Mouse (Mus musculus) ovary, postnatal 36 days (tissue): ENCODE data around the gene Fos.

ENCODE experiments used
- DNase-seq: peaks from one replicate; pipeline ENCODE4 v3.0.0; 2022; ENCODE audit warnings: low spot score, mixed read lengths

Fos gene

GRCm38 (mm10) chr12:85473481-85474297 lies at the start of gene Fos:
Gene Fos, plus strand, starts transcription at chr12:85473890.
- peak; percentile 85 for DNase-seq

GRCm38 (mm10) chr12:85425721-85426120 lies 48.0 kb upstream of the Fos start:
- DNase-seq, result no peak

GRCm38 (mm10) chr12:85426126-85426525 lies 47.6 kb upstream of the Fos start:
- DNase-seq, result no peak

- DNase-seq, result no peak
These were observed 45.9 kb upstream of the Fos start for GRCm38 (mm10) chr12:85427802-85428201.

GRCm38 (mm10) chr12:85429999-85430398 lies 43.7 kb upstream of the Fos start:
- no peak for DNase-seq

- DNase-seq, result no peak
These were observed 43.3 kb upstream of the Fos start for GRCm38 (mm10) chr12:85430434-85430833.

GRCm38 (mm10) chr12:85433850-85434249 lies 39.8 kb upstream of the Fos start:
- no peak for DNase-seq

GRCm38 (mm10) chr12:85434526-85434925 lies 39.2 kb upstream of the Fos start:
- no peak for DNase-seq

GRCm38 (mm10) chr12:85436021-85436621 lies 37.6 kb upstream of the Fos start:
- DNase-seq, result no peak

- no peak for DNase-seq
These were observed 36.4 kb upstream of the Fos start for GRCm38 (mm10) chr12:85437172-85437876.

GRCm38 (mm10) chr12:85443456-85443855 lies 30.2 kb upstream of the Fos start:
- DNase-seq, result no peak

- no peak for DNase-seq
These were observed 29.0 kb upstream of the Fos start for GRCm38 (mm10) chr12:85444646-85445045.

- no peak for DNase-seq
These were observed 26.7 kb upstream of the Fos start for GRCm38 (mm10) chr12:85447009-85447408.

- no peak for DNase-seq
These were observed 26.2 kb upstream of the Fos start for GRCm38 (mm10) chr12:85447490-85447889.

GRCm38 (mm10) chr12:85449478-85449877 lies 24.2 kb upstream of the Fos start:
- no peak for DNase-seq

- no peak for DNase-seq
These were observed 21.8 kb upstream of the Fos start for GRCm38 (mm10) chr12:85451693-85452491.

GRCm38 (mm10) chr12:85455065-85456058 lies 18.3 kb upstream of the Fos start:
- DNase-seq, result peak; percentile 97

GRCm38 (mm10) chr12:85456276-85456675 lies 17.4 kb upstream of the Fos start:
- no peak for DNase-seq

- no peak for DNase-seq
These were observed 16.7 kb upstream of the Fos start for GRCm38 (mm10) chr12:85456966-85457505.

GRCm38 (mm10) chr12:85459820-85460219 lies 13.9 kb upstream of the Fos start:
- no peak for DNase-seq
